Mouse (Mus musculus): ENCODE measurements around the gene Mterf1b. TPM values are rescaled to one million over a fixed set of nuclear protein-coding genes. Genes with fewer than 3 reads are reported as not detected.
"Not testable (repeated sequence)": the region's sequence is repeated elsewhere in the genome, so short reads cannot be mapped to it uniquely, and the experiment has no call there.

The Mterf1b gene
- 1 to 10 TPM; 4.4 to 7.6 TPM for total RNA-seq (2021)

GRCm38 (mm10) chr5:4191671-4192480, at the start of gene Mterf1b:
Gene Mterf1b, plus strand, starts transcription at chr5:4192367.
- intact Hi-C loops (cut with DNase I), result loop anchor here (5.0 kb wide), 1 partner anchor 90 kb away; the partner anchor contains the start of gene Cyp51

GRCm38 (mm10) chr5:4159418-4160071, 32.6 kb upstream of the Mterf1b start:
- intact Hi-C loops (cut with DNase I), result not testable (repeated sequence)

More at GRCm38 (mm10) chr5:4191671-4192480, at the start of gene Mterf1b:
- DNase-seq (ENCODE audit: low spot score in 2 of 2), result not testable (repeated sequence)

GRCm38 (mm10) chr5:4161554-4161953, 30.6 kb upstream of the Mterf1b start:
- no peak for DNase-seq (ENCODE audit: low spot score in 2 of 2)
- intact Hi-C loops (cut with DNase I), result no loop called here

More at GRCm38 (mm10) chr5:4159418-4160071, 32.6 kb upstream of the Mterf1b start:
- not testable (repeated sequence) for DNase-seq (ENCODE audit: low spot score in 2 of 2)

GRCm38 (mm10) chr5:4162461-4162860, 29.7 kb upstream of the Mterf1b start:
- no peak for DNase-seq (ENCODE audit: low spot score in 2 of 2)
- intact Hi-C loops (cut with DNase I), result no loop called here

GRCm38 (mm10) chr5:4167813-4168529, 24.2 kb upstream of the Mterf1b start:
- intact Hi-C loops (cut with DNase I); DNase-seq (ENCODE audit: low spot score in 2 of 2): not testable (repeated sequence)

GRCm38 (mm10) chr5:4168530-4168926, 23.6 kb upstream of the Mterf1b start:
- intact Hi-C loops (cut with DNase I); DNase-seq (ENCODE audit: low spot score in 2 of 2): not testable (repeated sequence)

- DNase-seq (ENCODE audit: low spot score in 2 of 2); intact Hi-C loops (cut with DNase I): not testable (repeated sequence)
These were observed 15.7 kb upstream of the Mterf1b start for GRCm38 (mm10) chr5:4176421-4176820.

GRCm38 (mm10) chr5:4179364-4179763, 12.8 kb upstream of the Mterf1b start:
- DNase-seq (ENCODE audit: low spot score in 2 of 2), result no peak
- intact Hi-C loops (cut with DNase I), result no loop called here

GRCm38 (mm10) chr5:4186815-4187214, 5.4 kb upstream of the Mterf1b start:
- no peak for DNase-seq (ENCODE audit: low spot score in 2 of 2)
- intact Hi-C loops (cut with DNase I), result no loop called here

GRCm38 (mm10) chr5:4192481-4193246, 497 bp downstream of the Mterf1b start:
- intact Hi-C loops (cut with DNase I), result loop anchor here (5.0 kb wide), 1 partner anchor 90 kb away; the partner anchor contains the start of gene Cyp51
- DNase-seq (ENCODE audit: low spot score in 2 of 2), result not testable (repeated sequence)

GRCm38 (mm10) chr5:4193247-4193628, 1.1 kb downstream of the Mterf1b start:
- no peak for DNase-seq (ENCODE audit: low spot score in 2 of 2)
- intact Hi-C loops (cut with DNase I), result loop anchor here (5.0 kb wide), 1 partner anchor 91 kb away; the partner anchor contains the start of gene Cyp51

- intact Hi-C loops (cut with DNase I), result loop anchor here (5.0 kb wide), 1 partner anchor 92 kb away; the partner anchor contains the start of gene Cyp51
- no peak for DNase-seq (ENCODE audit: low spot score in 2 of 2)
These were observed 2.0 kb downstream of the Mterf1b start for GRCm38 (mm10) chr5:4194166-4194565.

- intact Hi-C loops (cut with DNase I), result no loop called here
These were observed 2.9 kb downstream of the Mterf1b start for GRCm38 (mm10) chr5:4195086-4195485.

GRCm38 (mm10) chr5:4201368-4201767, 9.2 kb downstream of the Mterf1b start:
- intact Hi-C loops (cut with DNase I), result loop anchor here (5.0 kb wide), 1 partner anchor 716 kb away; no protein-coding TSS in a partner anchor
- DNase-seq (ENCODE audit: low spot score in 2 of 2), result no peak

More at GRCm38 (mm10) chr5:4195086-4195485, 2.9 kb downstream of the Mterf1b start:
- no peak for DNase-seq (ENCODE audit: low spot score in 2 of 2)

GRCm38 (mm10) chr5:4202276-4202810, 10.2 kb downstream of the Mterf1b start:
- not testable (repeated sequence) for DNase-seq (ENCODE audit: low spot score in 2 of 2)
- intact Hi-C loops (cut with DNase I), result loop anchor here (5.0 kb wide), 1 partner anchor 715 kb away; no protein-coding TSS in a partner anchor

GRCm38 (mm10) chr5:4210082-4210481, 17.9 kb downstream of the Mterf1b start:
- intact Hi-C loops (cut with DNase I); DNase-seq (ENCODE audit: low spot score in 2 of 2): not testable (repeated sequence)

GRCm38 (mm10) chr5:4221309-4221708, 29.1 kb downstream of the Mterf1b start:
- intact Hi-C loops (cut with DNase I), result no loop called here
- DNase-seq (ENCODE audit: low spot score in 2 of 2), result no peak

- intact Hi-C loops (cut with DNase I), result no loop called here
- DNase-seq (ENCODE audit: low spot score in 2 of 2), result no peak
These were observed 29.9 kb downstream of the Mterf1b start for GRCm38 (mm10) chr5:4221981-4222623.
